Mouse (Mus musculus) retina, postnatal 7 days (tissue): ENCODE results near the gene Ehd1.
"Not testable (repeated sequence)": the region's sequence is repeated elsewhere in the genome, so short reads cannot be mapped to it uniquely, and the experiment has no call there.

ENCODE experiments used
- DNase-seq: peaks from one replicate; pipeline ENCODE4 v3.0.0-alpha.2; 2012; ENCODE audit warnings: low read depth, low spot score

The Ehd1 gene

GRCm38 (mm10) chr19:6279481-6280144 lies 3.1 kb downstream of the Ehd1 start:
- no peak for DNase-seq

GRCm38 (mm10) chr19:6280554-6280953 lies 4.0 kb downstream of the Ehd1 start:
- DNase-seq, result no peak

GRCm38 (mm10) chr19:6281122-6282020 lies 4.8 kb downstream of the Ehd1 start:
- DNase-seq, result no peak

DNA sequence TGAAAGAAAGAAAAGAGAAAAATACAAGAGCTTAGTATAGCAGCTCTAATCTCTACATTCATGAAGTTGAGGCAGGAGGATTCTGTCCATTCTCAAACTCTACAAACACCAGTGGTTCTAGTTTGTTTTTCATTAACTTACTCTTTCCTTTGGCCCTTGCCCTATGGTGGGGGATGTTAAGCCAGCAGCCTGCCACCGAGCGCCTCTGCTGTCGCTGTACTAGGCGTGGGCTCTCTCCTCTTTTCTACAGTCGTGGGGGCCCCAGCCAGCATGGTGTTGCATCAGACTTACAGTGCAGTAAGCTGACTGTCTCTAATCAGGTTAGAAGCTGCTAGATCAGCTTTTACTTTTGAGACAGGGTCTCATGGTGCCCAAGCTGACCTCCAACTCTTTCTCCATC lies 6.5 kb downstream of the Ehd1 start:
- DNase-seq, result peak; percentile 20

DNA sequence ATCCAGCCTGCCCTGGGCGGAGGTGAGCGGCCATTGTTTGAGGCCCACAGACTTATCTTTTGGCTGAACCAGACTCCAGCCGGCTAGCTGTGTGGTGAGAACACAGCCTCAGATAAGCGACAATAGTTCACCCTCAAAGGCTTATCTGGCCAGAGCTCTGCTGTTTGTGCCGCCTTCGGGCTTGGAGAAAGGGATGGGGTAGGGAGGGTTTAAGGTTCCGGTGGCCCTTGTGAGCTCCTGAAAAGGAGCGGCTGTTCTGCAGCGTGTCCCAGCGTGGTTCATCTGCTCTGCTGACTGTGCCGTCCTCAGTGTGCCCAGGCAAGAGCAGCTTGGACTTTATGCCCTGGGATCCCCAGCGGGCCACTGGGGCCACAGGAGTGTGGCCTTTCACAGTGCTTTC lies 8.0 kb downstream of the Ehd1 start:
- DNase-seq, result no peak

- no peak for DNase-seq
Observed at GRCm38 (mm10) chr19:6285226-6285625, 8.7 kb downstream of the Ehd1 start.

GRCm38 (mm10) chr19:6285632-6286433 lies 9.3 kb downstream of the Ehd1 start:
- no peak for DNase-seq

GRCm38 (mm10) chr19:6286434-6287401 lies 10.2 kb downstream of the Ehd1 start:
- no peak for DNase-seq

- no peak for DNase-seq
Observed at GRCm38 (mm10) chr19:6288236-6288894, 11.8 kb downstream of the Ehd1 start.

DNA sequence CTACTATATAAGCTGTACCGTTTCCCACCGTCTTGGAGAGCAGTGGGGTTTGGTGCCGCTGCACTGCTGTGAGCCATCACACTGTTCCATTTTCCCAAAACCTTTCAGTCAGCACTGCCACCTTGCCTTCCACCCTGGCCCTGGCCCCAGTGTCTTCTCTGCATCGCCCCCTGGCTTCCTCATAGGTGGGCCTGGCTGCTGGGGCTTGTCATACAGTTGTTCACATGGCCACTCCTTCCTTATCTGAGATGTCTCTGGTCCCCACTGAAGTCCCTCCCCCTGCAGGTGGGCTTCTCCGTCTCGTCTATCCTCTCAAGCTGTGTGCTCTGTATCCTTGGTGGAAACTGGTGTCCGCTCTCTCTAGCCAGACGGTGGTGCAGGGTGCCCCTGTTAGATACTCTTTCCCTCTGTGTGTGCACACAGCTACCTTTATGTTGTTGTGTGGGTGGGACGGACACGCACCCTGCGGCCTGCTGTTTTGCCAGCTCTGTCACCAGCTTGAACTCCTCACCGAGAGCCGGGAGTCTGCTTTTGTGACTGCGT lies 13.2 kb downstream of the Ehd1 start:
- no peak for DNase-seq

- not testable (repeated sequence) for DNase-seq
Observed at GRCm38 (mm10) chr19:6290720-6291116, 14.2 kb downstream of the Ehd1 start.

GRCm38 (mm10) chr19:6291117-6291781 lies 14.7 kb downstream of the Ehd1 start:
- no peak for DNase-seq

DNA sequence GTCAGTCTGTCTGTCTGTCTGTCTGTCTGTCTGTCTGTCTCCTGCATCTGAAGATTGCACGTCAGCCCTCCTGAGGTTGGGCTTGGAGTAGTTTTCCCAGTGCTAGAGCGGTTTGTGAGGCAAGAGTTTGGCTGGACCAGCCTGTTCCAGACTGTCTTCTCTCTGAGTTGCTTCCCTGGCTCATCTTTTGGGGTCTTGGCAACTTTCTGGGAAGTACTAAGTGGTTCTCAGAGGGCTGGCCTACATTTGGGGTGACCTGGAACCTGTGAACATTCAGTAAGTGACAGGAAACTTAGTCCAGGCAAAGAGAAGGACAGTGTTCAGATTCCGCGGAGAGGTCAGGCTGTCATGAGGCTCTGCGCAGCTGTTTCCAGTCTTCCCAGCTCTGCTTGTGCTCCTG lies 15.7 kb downstream of the Ehd1 start:
- DNase-seq, result no peak

GRCm38 (mm10) chr19:6294301-6294700 lies 17.8 kb downstream of the Ehd1 start:
- DNase-seq, result no peak

GRCm38 (mm10) chr19:6296551-6297210 lies 20.2 kb downstream of the Ehd1 start:
- no peak for DNase-seq

DNA sequence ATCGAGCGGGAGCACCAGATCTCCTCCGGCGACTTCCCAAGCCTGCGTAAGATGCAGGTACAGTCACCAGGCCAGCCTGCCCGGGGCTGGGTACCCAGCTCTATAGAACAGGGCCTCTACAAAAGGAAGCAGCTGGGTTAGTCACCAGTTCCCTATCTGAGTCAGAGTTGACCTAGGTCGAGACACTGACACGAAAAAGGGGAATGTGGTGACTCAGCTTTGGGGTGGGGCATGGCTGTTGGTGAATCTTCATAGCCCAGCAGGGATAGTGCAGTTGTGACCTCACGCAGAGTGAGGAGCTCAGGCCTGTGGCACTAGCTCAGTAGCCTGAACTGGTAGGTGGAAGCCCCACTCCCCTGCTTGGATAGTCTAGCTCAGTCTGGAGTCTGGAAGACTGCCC lies 21.1 kb downstream of the Ehd1 start:
- DNase-seq, result no peak

GRCm38 (mm10) chr19:6299003-6299402 lies 22.5 kb downstream of the Ehd1 start:
- DNase-seq, result no peak

DNA sequence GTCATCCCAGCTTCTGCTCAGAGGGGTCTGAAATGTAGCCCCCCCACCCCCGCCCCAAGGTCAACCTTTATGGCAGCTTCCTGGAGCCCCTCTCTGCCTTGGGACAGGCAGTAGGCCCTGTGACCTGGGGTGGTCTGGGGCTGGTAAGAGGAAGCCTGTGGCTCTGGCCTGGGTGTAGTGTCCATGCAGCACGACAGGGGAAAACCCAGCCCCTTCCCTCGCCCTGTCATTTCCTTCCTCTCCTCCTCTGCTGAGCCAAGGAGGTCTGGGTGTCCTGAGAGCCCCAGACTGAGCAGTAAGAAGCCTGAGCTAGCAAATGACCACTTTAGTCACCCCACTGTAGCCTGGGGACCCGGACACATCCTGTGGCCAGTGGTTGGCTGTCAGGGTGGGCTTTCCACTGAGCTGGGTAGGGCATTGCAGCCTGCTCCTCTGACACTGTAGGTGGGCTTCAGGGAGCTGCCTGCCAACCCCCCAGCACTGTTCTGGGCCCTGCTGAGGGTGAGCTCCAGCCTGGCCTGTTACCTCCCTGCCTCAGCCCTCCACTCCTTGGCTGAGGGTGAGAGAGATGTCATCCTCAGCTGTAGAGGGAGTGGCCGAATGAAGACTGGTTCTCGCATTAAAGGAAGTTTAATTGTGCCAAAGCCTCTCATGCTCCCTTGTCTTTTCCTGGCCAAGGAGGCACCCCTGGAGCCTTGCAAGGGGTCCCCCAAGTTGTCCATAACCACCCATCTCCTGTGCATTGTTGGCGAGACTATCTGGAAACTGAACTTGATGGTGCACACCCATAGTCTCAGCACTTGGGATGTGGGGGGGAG lies 23.1 kb downstream of the Ehd1 start:
- DNase-seq, result no peak
